Mouse (Mus musculus): ENCODE measurements around the gene Rarg.

- TF ChIP-seq POLR2A (IDR thresholded peaks at IDR 0.05; ENCODE audit: control insufficient read depth, low read depth, low read length) (no peak), CTCF (IDR thresholded peaks at IDR 0.05; ENCODE audit: control insufficient read depth, insufficient read depth, insufficient replicate concordance, low read depth, low read length) (no peak)
These were observed 13.1 kb upstream of the Rarg start, which contains the start of gene Gm9918 for GRCm38 (mm10) chr15:102270274-102270960.

Measured in testis, adult 2 months (tissue).